Mouse (Mus musculus): ENCODE data around the gene Ctss.

The Ctss gene

DNA sequence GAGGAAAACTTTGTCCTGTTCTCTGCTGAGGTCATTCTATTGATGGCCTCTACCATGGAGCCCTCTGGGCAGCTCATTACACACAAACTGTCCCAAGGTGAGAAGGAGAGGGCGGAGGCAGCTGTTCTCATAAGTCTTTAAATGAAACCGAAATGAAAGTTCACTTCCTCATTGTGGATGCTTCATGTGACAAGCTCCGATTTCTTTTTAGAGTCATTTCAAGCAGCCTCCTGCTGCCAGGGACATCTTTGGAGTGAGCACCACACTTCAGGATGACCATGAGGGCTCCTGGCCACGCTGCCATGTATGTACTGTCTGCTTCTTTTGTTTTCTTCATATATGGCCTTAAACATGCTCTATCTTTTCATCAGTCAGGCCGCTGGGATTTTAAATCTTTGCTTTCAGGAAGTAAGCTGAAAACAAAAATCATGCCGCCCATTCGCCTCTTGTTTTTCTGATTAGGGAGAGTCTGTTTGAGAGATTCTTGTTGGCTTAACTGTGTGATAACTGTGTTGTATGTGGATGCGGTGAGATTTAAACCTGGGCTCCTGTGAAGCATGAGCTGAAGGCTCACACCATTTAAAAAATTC lies at the start of gene Ctss:
Ctss (plus strand) TSS at position 165 of the 590 bp plus-strand sequence.
- DNase-seq: no peak

DNA sequence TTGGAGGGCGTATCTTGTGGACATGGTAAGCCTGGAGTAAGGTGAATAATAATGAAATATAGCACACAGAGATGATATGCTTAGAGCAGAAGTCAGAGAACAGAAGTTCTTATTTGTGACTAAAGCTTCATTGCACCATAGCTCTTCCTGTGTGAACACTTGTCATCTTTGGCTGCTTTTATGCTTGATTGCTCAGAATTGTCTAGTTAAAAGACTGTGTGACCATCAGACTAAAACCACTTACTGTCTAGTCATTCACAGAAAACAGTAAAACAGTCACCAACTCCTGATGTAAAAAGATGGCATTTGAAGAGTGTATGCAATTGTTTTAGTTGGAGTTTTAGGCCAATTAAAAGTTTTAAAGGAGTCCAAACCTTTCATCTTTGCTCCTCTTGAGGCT lies 47.6 kb upstream of the Ctss start:
- no peak for DNase-seq

- DNase-seq: no peak
Observed at GRCm38 (mm10) chr3:95486421-95486820, 40.2 kb upstream of the Ctss start.

GRCm38 (mm10) chr3:95488679-95489078 lies 37.9 kb upstream of the Ctss start:
- DNase-seq: no peak

DNA sequence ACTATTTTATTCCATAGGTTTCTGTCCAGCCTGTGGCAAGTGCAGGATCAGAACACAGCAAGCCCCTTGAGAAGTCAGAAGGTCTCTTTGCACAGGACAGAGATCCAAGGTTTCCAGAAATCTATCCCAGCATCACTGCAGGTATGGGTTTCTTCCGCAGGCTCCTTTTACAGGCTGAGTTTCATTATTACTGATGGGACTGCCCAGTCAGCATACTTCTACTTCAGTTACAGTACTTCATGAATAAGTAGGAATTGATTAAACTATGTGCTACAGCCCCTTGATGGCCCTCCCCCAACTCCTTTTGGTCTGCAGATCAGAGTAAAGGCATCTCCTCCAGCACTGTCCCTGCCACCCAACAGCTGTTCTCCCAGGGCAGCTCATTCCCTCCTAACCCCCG lies 36.3 kb upstream of the Ctss start:
- DNase-seq: no peak

- DNase-seq: peak; percentile 14
Observed at GRCm38 (mm10) chr3:95494342-95494741, 32.2 kb upstream of the Ctss start.

- no peak for DNase-seq
Observed at GRCm38 (mm10) chr3:95498229-95498628, 28.4 kb upstream of the Ctss start.

GRCm38 (mm10) chr3:95499024-95499423 lies 27.6 kb upstream of the Ctss start, which contains the start of gene Ctsk:
Ctsk (plus strand) TSS chr3:95499256.
- no peak for DNase-seq

- DNase-seq: no peak
Observed at GRCm38 (mm10) chr3:95499496-95500140, 27.0 kb upstream of the Ctss start.

DNA sequence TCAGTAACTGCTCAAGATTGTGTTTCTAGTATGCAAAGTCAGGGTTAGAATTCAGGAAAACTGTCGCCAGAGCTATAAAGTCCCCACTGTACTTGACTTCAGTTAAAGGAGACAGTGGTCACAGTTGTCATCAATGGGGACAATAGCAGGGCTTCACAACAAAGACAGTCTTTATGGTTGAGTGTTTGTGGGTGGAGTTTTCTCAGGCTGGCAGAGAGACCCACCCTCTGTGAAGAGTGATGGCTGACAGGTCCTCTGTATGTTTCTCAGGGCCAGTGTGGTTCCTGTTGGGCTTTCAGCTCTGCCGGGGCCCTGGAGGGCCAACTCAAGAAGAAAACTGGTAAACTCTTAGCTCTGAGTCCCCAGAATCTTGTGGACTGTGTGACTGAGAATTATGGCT lies 24.3 kb upstream of the Ctss start:
- DNase-seq: no peak

GRCm38 (mm10) chr3:95509348-95509747 lies 17.2 kb upstream of the Ctss start:
- no peak for DNase-seq

GRCm38 (mm10) chr3:95511611-95512180 lies 14.9 kb upstream of the Ctss start:
- DNase-seq: no peak

- DNase-seq: no peak
Observed at GRCm38 (mm10) chr3:95516614-95517041, 10.0 kb upstream of the Ctss start.

DNA sequence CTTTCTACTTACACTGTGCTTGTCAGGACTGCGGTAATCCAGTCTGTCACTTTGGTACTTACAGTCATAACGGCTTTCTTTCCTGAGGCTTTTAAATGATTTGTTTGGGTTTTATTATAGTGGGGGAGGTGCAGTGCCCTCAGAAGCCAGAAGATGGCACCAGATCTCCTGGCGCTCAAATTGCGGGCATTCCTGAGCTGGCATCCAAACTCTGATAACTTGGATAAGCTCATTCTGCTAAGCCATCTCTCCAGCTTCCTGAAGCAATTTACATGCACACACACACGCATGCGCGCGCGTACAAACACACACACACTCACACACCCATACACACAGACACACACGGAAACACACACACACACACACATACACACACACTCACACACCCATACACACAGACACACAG lies 9.1 kb upstream of the Ctss start:
- peak; percentile 35 for DNase-seq

- no peak for DNase-seq
Observed at GRCm38 (mm10) chr3:95518891-95519290, 7.7 kb upstream of the Ctss start.

- no peak for DNase-seq
Observed at GRCm38 (mm10) chr3:95519315-95519714, 7.3 kb upstream of the Ctss start.

DNA sequence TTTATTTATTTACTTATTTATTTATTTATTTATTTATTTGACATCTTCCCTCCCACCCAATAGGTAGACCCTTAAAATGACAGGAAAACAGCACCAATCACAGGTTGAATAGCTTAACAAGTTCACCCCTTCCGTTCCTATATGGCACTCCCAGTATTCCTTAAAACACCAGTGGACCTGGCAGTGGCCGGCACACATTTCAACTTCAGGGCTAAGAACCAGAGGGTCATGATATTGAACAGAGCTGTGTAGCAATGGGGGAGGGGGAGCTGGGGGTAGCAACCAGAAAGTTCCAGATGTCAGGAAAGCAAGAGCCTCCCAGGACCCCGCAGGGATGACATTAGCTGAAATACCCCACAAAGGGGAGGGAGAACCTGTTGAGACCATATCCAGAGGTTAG lies 6.5 kb upstream of the Ctss start:
- DNase-seq: no peak

DNA sequence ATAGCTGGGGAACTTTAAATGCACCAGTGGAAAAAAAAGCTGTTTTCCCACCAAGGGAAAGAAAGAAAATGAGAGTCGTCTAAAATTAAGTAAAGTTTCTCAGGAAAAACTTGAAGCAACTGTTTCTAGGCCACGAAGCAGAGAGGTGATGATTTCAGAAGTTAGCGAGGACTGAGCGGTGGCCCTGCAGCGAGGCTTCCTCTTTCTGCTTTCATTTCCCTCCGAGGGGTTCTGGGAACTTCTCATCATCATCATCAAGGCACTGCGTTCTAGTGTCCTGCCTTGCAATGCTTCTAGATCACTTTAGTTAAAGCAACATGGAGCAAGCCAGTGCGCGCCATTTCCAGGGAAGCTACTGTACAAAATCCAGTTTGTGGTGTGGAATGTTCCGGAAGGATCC lies 5.4 kb upstream of the Ctss start:
- DNase-seq: no peak

GRCm38 (mm10) chr3:95523662-95524061 lies 2.9 kb upstream of the Ctss start:
- DNase-seq: no peak

DNA sequence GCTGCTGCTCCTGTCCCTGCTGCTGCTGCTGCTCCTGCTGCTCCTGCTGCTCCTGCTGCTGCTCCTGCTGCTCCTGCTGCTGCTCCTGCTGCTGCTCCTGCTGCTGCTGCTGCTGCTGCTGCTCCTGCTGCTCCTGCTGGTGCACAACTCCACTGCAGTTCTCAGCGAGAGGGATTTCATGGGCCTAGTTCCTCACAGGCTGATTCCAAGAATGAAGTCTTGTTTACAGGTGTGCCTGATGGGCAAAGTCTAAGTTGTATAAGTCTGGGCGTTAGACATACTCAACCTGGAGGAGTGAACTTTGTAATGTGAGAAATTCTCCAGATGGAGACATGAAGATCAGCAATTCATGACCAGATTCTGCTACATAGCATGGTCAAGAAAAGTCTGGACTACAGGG lies 1.9 kb upstream of the Ctss start:
- no peak for DNase-seq

- no peak for DNase-seq
Observed at GRCm38 (mm10) chr3:95526111-95526510, 475 bp upstream of the Ctss start.

DNA sequence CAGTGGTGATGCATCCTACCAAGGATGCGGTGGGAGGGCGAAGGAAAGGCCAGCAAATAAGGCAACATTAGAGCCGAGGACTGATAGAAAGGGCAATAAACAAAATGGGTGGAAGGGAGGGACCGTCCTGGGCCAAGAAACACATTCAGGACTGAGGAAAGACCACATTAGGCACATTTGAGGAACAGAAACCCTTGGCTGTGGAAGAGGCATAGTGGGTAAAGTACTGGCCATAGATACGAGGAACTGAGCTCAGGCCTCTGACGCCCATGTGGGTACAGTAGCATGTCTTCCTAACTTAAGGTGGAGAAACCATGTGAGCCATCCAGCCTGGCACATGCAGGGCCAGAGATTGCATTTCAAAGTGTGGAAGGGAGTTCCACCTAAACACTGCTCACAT lies 3.2 kb downstream of the Ctss start:
- DNase-seq: no peak

DNA sequence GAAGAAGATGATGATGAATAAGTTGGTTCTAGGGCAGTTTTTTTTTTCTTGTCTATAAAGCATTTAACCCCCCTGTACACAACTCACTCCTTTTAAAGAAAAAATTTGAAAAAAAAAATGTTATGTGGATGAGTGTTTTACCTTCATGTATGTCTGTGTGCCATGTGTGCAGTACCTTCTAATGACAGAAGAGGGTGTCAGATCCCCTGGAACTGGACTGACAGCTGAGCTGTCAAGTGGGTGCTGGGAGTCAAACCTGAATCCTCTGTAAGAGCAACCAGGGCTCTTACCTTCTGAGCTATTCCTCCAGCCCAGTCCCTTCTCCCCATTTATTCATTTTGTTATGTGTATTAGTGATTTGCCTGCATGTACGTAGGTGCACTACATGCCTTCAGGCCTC lies 4.4 kb downstream of the Ctss start:
- no peak for DNase-seq

- no peak for DNase-seq
Observed at GRCm38 (mm10) chr3:95533364-95533763, 6.8 kb downstream of the Ctss start.

DNA sequence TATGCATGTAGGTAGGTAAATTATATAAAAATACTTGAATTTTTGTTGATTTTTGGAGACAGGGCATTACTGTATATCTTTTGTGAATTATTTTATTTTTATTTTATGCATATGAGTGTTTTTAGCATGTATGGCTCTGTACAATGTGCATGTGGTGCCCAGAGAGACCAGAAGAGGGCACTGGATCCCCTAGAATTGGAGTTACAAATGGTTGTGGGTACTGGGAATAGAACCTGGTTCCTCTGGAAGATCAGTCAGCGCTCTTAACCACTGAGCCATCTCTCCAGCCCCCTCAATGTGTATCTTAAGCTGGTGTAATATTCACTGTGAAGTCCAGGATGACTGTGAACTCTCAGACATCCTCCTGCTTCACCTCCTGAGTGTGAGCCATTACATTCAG lies 8.3 kb downstream of the Ctss start:
- no peak for DNase-seq
